Mouse (Mus musculus): ENCODE results near the gene Slfn5. TPM values are rescaled to one million over a fixed set of nuclear protein-coding genes. Genes with fewer than 3 reads are reported as not detected.

Slfn5 gene
- 14.2 TPM for polyA plus RNA-seq (2017; shearing (Covaris generic))

GRCm38 (mm10) chr11:82950736-82951481, at the start of gene Slfn5:
Gene Slfn5 (plus strand): TSS chr11:82951349.

GRCm38 (mm10) chr11:82907651-82908607, 43.2 kb upstream of the Slfn5 start, which contains the start of gene Nle1:
Gene Nle1 (minus strand): TSS chr11:82908411.

GRCm38 (mm10) chr11:82910250-82910649, 40.9 kb upstream of the Slfn5 start, which contains the start of gene Unc45b:
Gene Unc45b (plus strand): TSS chr11:82910550.

DNA sequence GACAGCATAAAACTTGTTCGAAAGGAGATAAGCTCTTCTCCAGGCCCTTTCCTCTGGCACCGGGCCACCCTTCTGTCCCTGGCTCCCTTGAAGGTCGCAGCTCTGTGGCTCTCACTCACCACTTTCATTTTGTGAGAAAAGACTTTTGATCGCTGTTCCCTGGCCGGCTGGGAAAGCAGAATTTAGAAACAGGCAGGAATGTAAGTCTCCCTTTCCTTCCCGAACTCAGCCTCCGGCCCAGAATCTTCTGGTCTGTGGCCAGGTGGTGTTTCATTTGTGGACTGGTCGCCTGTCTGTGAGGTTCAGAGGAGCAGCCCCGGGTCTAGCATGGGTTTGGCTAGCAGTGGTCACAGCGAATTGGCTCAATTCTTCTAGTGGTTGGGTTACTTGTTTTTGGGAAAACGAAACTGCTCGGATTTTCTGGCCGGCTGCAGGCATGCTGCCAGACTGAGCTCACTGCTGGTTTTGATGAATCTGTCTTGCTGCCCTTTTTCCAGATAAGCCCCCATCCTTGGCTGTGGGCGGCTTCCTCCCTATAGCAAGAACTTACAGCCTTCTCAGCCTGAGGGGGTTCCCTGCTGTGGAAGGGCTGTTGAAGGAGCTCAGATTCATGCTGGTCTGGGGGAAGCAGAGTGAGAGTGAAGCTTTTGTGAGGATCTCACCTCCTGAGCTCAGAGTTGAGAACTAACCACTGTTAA, 40.5 kb downstream of the Slfn5 start, which contains the start of gene Slfn9:
TSS of gene Slfn9 (minus strand) at position 362 of the 698 bp plus-strand sequence.

Other genes starting within 250 kb of the Slfn5 start
- 0.66 TPM for gene Cct6b, start 187.0 kb upstream of the Slfn5 start, polyA plus RNA-seq (2017; shearing (Covaris generic))
- 34.0 TPM for gene Zfp830, start 187.0 kb upstream of the Slfn5 start, polyA plus RNA-seq (2017; shearing (Covaris generic))
- gene Lig3, start 170.2 kb upstream of the Slfn5 start, polyA plus RNA-seq (2017; shearing (Covaris generic)) = 28.1 TPM
- gene Rffl, start 80.1 kb upstream of the Slfn5 start, polyA plus RNA-seq (2017; shearing (Covaris generic)) = 19.1 TPM
- 14.7 TPM for gene Rad51d, start 60.7 kb upstream of the Slfn5 start, polyA plus RNA-seq (2017; shearing (Covaris generic))
- gene Fndc8, start 59.2 kb upstream of the Slfn5 start, polyA plus RNA-seq (2017; shearing (Covaris generic)) = not detected
- 23.6 TPM for gene Nle1, start 42.9 kb upstream of the Slfn5 start, polyA plus RNA-seq (2017; shearing (Covaris generic))
- not detected for gene Unc45b, start 40.8 kb upstream of the Slfn5 start, polyA plus RNA-seq (2017; shearing (Covaris generic))
- 2.6 TPM for gene Slfn9, start 40.5 kb downstream of the Slfn5 start, polyA plus RNA-seq (2017; shearing (Covaris generic))
- 28.8 TPM for gene Slfn8, start 69.5 kb downstream of the Slfn5 start, polyA plus RNA-seq (2017; shearing (Covaris generic))
- 634 TPM for gene Slfn2, start 113.8 kb downstream of the Slfn5 start, polyA plus RNA-seq (2017; shearing (Covaris generic))
- gene Slfn1, start 165.5 kb downstream of the Slfn5 start, polyA plus RNA-seq (2017; shearing (Covaris generic)) = 98.9 TPM
- gene Slfn4, start 223.8 kb downstream of the Slfn5 start, polyA plus RNA-seq (2017; shearing (Covaris generic)) = 0.30 TPM
- gene Slfn3, start 240.0 kb downstream of the Slfn5 start, polyA plus RNA-seq (2017; shearing (Covaris generic)) = 2.0 TPM